Mouse (Mus musculus): ENCODE measurements around the gene Bbs7.
A peak's percentile ranks its signal among the peaks of the same experiment; 100 is the strongest.
"Not testable (repeated sequence)": the region's sequence is repeated elsewhere in the genome, so short reads cannot be mapped to it uniquely, and the experiment has no call there.

The Bbs7 gene

GRCm38 (mm10) chr3:36613202-36613907 lies at the start of gene Bbs7:
Bbs7 (minus strand) TSS chr3:36613477.
- DNase-seq = peak; percentile 91 to 95

- DNase-seq = not testable (repeated sequence)
Measured at GRCm38 (mm10) chr3:36645245-36645559, 31.9 kb upstream of the Bbs7 start.

GRCm38 (mm10) chr3:36644554-36645244 lies 31.4 kb upstream of the Bbs7 start:
- no peak for DNase-seq

- no peak for DNase-seq
Measured at GRCm38 (mm10) chr3:36643354-36643753, 30.1 kb upstream of the Bbs7 start.

- no peak for DNase-seq
Measured at GRCm38 (mm10) chr3:36642736-36643135, 29.5 kb upstream of the Bbs7 start.

- DNase-seq = no peak
Measured at GRCm38 (mm10) chr3:36640787-36641186, 27.5 kb upstream of the Bbs7 start.

GRCm38 (mm10) chr3:36635449-36635848 lies 22.2 kb upstream of the Bbs7 start:
- DNase-seq = no peak

GRCm38 (mm10) chr3:36626803-36627202 lies 13.5 kb upstream of the Bbs7 start:
- no peak for DNase-seq

GRCm38 (mm10) chr3:36618181-36618580 lies 4.9 kb upstream of the Bbs7 start:
- no peak for DNase-seq

GRCm38 (mm10) chr3:36613908-36614255 lies 605 bp upstream of the Bbs7 start:
- peak in 1 of 2 experiments; percentile 8 for DNase-seq

GRCm38 (mm10) chr3:36612687-36613086 lies 590 bp downstream of the Bbs7 start:
- no peak for DNase-seq

GRCm38 (mm10) chr3:36605894-36606783 lies 7.1 kb downstream of the Bbs7 start:
- DNase-seq = no peak

- not testable (repeated sequence) for DNase-seq
Measured at GRCm38 (mm10) chr3:36599773-36600172, 13.5 kb downstream of the Bbs7 start.

- no peak for DNase-seq
Measured at GRCm38 (mm10) chr3:36598811-36599210, 14.5 kb downstream of the Bbs7 start.

- DNase-seq = peak; percentile 98 to 99
Measured at GRCm38 (mm10) chr3:36571827-36572378, 41.4 kb downstream of the Bbs7 start, which contains the start of gene Ccna2. Ccna2 (minus strand) TSS chr3:36572150.

GRCm38 (mm10) chr3:36571361-36571826 lies 41.9 kb downstream of the Bbs7 start:
- no peak for DNase-seq

- no peak for DNase-seq
Measured at GRCm38 (mm10) chr3:36569836-36570235, 43.4 kb downstream of the Bbs7 start.

GRCm38 (mm10) chr3:36563666-36564065 lies 49.6 kb downstream of the Bbs7 start:
- DNase-seq = no peak

- DNase-seq = no peak
Measured at GRCm38 (mm10) chr3:36559606-36560005, 53.7 kb downstream of the Bbs7 start.

GRCm38 (mm10) chr3:36557601-36558000 lies 55.7 kb downstream of the Bbs7 start:
- no peak for DNase-seq

- peak; percentile 93 for DNase-seq
Measured at GRCm38 (mm10) chr3:36552406-36553047, 60.8 kb downstream of the Bbs7 start, which contains the start of gene Exosc9. Exosc9 (plus strand) TSS chr3:36552606.

- DNase-seq = no peak
Measured at GRCm38 (mm10) chr3:36551851-36552384, 61.4 kb downstream of the Bbs7 start.

Data from lung, adult 18-20 months (tissue).